ENCODE assay signal across 26 mouse cellular contexts in the genomic region with DNA sequence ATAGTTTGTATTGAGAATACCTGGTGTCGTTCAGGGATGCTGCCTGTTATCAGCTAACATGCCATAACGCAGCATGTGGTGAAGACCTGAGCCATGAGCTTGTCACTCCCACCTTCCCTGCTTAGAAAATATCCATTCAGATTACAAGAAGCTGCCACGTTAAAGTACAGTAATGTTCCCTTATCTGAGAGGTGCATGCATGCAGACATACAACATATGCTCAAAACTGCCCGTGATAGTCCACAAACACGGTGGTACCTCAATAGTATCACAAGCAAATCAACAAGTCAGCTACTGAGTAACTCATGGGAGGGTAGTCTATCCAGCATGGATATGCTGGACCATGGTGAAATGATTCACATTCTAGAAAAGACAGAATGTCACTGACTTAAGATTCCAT.
"Had no signal": no experiment of that assay in that cellular context is flagged by ENCODE, and none has a peak within 500 bp of the region (broad histone marks: within the 10 kb centered on the region; RNA-seq: fewer than 3 reads in every experiment).

No protein-coding gene starts in this region.

- H3K4me2 ChIP-seq: heart, embryonic 13.5 days; heart, embryonic 15.5 days; hindbrain, embryonic 12.5 days; hindbrain, embryonic 14.5 days; intestine, embryonic 15.5 days; limb, embryonic 13.5 days; limb, embryonic 15.5 days; liver, embryonic 15.5 days had no signal

- H3K9me3 ChIP-seq: heart, embryonic 13.5 days; heart, embryonic 15.5 days; hindbrain, embryonic 10.5 days; hindbrain, embryonic 12.5 days; intestine, embryonic 15.5 days; limb, embryonic 13.5 days; limb, embryonic 15.5 days; liver, embryonic 15.5 days had no signal

- DNase-seq: gastrocnemius, adult 2 months; gastrocnemius, postnatal 10 days; gastrocnemius, postnatal 25 days; heart, adult 2 months; heart, postnatal 14 days; heart, postnatal 4 days; kidney, adult 18-20 months; kidney, adult 8-10 months; kidney, postnatal 10 days; kidney, postnatal 25 days; kidney, postnatal 4 days; left cerebral cortex, postnatal 4 days had no signal

- ATAC-seq: hindbrain, embryonic 16.5 days; inflammation-experienced regulatory T-cells, adult 6 months; intestine, embryonic 15.5 days; intestine, postnatal 0 days had no signal

- H3K27ac ChIP-seq: gastrocnemius, adult 2 months; heart, adult 2 months; heart, embryonic 13.5 days; heart, embryonic 15.5 days; hindbrain, embryonic 10.5 days; hindbrain, embryonic 12.5 days; hindbrain, embryonic 14.5 days; intestine, embryonic 15.5 days; layer of hippocampus, adult 2 months; left cerebral cortex, adult 2 months; limb, embryonic 13.5 days; limb, embryonic 15.5 days; liver, embryonic 15.5 days had no signal

- H3K9ac ChIP-seq: heart, embryonic 13.5 days; heart, embryonic 15.5 days; hindbrain, embryonic 12.5 days; hindbrain, embryonic 14.5 days; intestine, embryonic 15.5 days; limb, embryonic 13.5 days; limb, embryonic 15.5 days; liver, embryonic 15.5 days had no signal

- H3K27me3 ChIP-seq: heart, embryonic 13.5 days; heart, embryonic 15.5 days; hindbrain, embryonic 12.5 days; intestine, embryonic 15.5 days; limb, embryonic 13.5 days; limb, embryonic 15.5 days; liver, embryonic 15.5 days had no signal

- H3K36me3 ChIP-seq: heart, embryonic 13.5 days; heart, embryonic 15.5 days; hindbrain, embryonic 10.5 days; hindbrain, embryonic 12.5 days; intestine, embryonic 15.5 days; limb, embryonic 13.5 days; limb, embryonic 15.5 days; liver, embryonic 15.5 days had no signal

- H3K4me3 ChIP-seq: gastrocnemius, adult 2 months; heart, adult 2 months; heart, embryonic 13.5 days; heart, embryonic 15.5 days; hindbrain, embryonic 10.5 days; hindbrain, embryonic 12.5 days; intestine, embryonic 15.5 days; layer of hippocampus, adult 2 months; left cerebral cortex, adult 2 months; limb, embryonic 13.5 days; limb, embryonic 15.5 days; liver, embryonic 15.5 days had no signal

- H3K4me1 ChIP-seq: hindbrain, embryonic 10.5 days; hindbrain, embryonic 12.5 days; intestine, embryonic 15.5 days; limb, embryonic 13.5 days; limb, embryonic 15.5 days; liver, embryonic 15.5 days had no signal
